Mouse (Mus musculus) kidney, adult 8-10 months (tissue): Measurements from ENCODE around the gene Inppl1.

Source experiments
- DNase-seq, 2 experiments: peaks; one replicate each; pipeline ENCODE4 v3.0.0; 2022

Inppl1 gene

GRCm38 (mm10) chr7:101837606-101838471 lies at the start of gene Inppl1:
TSS of gene Inppl1 (minus strand) at chr7:101838229.
- peak; percentile 98 for DNase-seq

GRCm38 (mm10) chr7:101886274-101886673 lies 48.2 kb upstream of the Inppl1 start:
- no peak for DNase-seq

- no peak for DNase-seq
Observed at GRCm38 (mm10) chr7:101884160-101884559, 46.1 kb upstream of the Inppl1 start.

- DNase-seq = no peak
Observed at GRCm38 (mm10) chr7:101882413-101883154, 44.6 kb upstream of the Inppl1 start.

GRCm38 (mm10) chr7:101880855-101881254 lies 42.8 kb upstream of the Inppl1 start:
- no peak for DNase-seq

- DNase-seq = no peak
Observed at GRCm38 (mm10) chr7:101875978-101876377, 37.9 kb upstream of the Inppl1 start.

- peak; percentile 28 to 45 for DNase-seq
Observed at GRCm38 (mm10) chr7:101871296-101871695, 33.3 kb upstream of the Inppl1 start.

- peak; percentile 79 to 88 for DNase-seq
Observed at GRCm38 (mm10) chr7:101870629-101871028, 32.6 kb upstream of the Inppl1 start, which contains the start of gene Folr1. TSS of gene Folr1 (minus strand) at chr7:101870788.

- peak in 1 of 2 experiments; percentile 58 for DNase-seq
Observed at GRCm38 (mm10) chr7:101869163-101869500, 31.1 kb upstream of the Inppl1 start.

- peak; percentile 71 to 76 for DNase-seq
Observed at GRCm38 (mm10) chr7:101868241-101869162, 30.5 kb upstream of the Inppl1 start.

- no peak for DNase-seq
Observed at GRCm38 (mm10) chr7:101867482-101867881, 29.5 kb upstream of the Inppl1 start.

GRCm38 (mm10) chr7:101866491-101867265 lies 28.6 kb upstream of the Inppl1 start:
- DNase-seq = peak in 1 of 2 experiments; percentile 30

GRCm38 (mm10) chr7:101863415-101863814 lies 25.4 kb upstream of the Inppl1 start, which contains the start of gene Anapc15:
TSS of gene Anapc15 (plus strand) at chr7:101863715.
- DNase-seq = no peak

- no peak for DNase-seq
Observed at GRCm38 (mm10) chr7:101862291-101862690, 24.3 kb upstream of the Inppl1 start.

- DNase-seq = peak; percentile 56 to 76
Observed at GRCm38 (mm10) chr7:101860978-101861377, 22.9 kb upstream of the Inppl1 start.

- DNase-seq = no peak
Observed at GRCm38 (mm10) chr7:101858362-101858761, 20.3 kb upstream of the Inppl1 start.

GRCm38 (mm10) chr7:101857094-101857493 lies 19.1 kb upstream of the Inppl1 start, which contains the start of gene Folr2:
TSS of gene Folr2 (minus strand) at chr7:101857194.
- DNase-seq = no peak

GRCm38 (mm10) chr7:101853816-101854215 lies 15.8 kb upstream of the Inppl1 start:
- DNase-seq = no peak

GRCm38 (mm10) chr7:101852846-101853245 lies 14.8 kb upstream of the Inppl1 start:
- DNase-seq = peak; percentile 23 to 31

- DNase-seq = no peak
Observed at GRCm38 (mm10) chr7:101851689-101852088, 13.7 kb upstream of the Inppl1 start.

- no peak for DNase-seq
Observed at GRCm38 (mm10) chr7:101847934-101848333, 9.9 kb upstream of the Inppl1 start.

GRCm38 (mm10) chr7:101844186-101844585 lies 6.2 kb upstream of the Inppl1 start:
- no peak for DNase-seq
